Mouse (Mus musculus) olfactory bulb, adult 2 months (tissue): Measurements from ENCODE around the gene Sdf2l1. TPM values are rescaled to one million over a fixed set of nuclear protein-coding genes. Genes with fewer than 3 reads are reported as not detected.

ENCODE experiments used
- H3K27ac ChIP-seq: fragments of 200-500 bp; 2 replicates; pipeline ENCODE4 v1.5.1; 2012; ENCODE audit warnings: low read depth, low read length; ENCODE audit not compliant: insufficient read depth
- H3K4me1 ChIP-seq: fragments of 200-500 bp; 2 replicates; pipeline ENCODE4 v1.6.1; 2012; ENCODE audit warnings: low read length; ENCODE audit not compliant: control insufficient read depth, insufficient read depth
- H3K4me3 ChIP-seq: fragments of 200-500 bp; 2 replicates; pipeline ENCODE4 v1.5.1; 2012; ENCODE audit warnings: mild to moderate bottlenecking, low read depth, low read length, moderate library complexity; ENCODE audit not compliant: insufficient read depth
- CTCF ChIP-seq: fragments of 200-500 bp; IDR thresholded peaks from 2 replicates; pipeline ENCODE4 v1.5.1; 2012; ENCODE audit warnings: low read depth, mild to moderate bottlenecking, low read length, moderate library complexity; ENCODE audit not compliant: insufficient read depth
- POLR2A ChIP-seq: fragments of 200-500 bp; IDR thresholded peaks from 2 replicates; pipeline ENCODE4 v1.6.1; 2012; ENCODE audit warnings: mild to moderate bottlenecking, low read depth, low read length, moderate library complexity; ENCODE audit not compliant: insufficient read depth
- WGBS: fragments of 180-500 bp; shearing (Covaris S2); methylation state at CpG from one replicate; pipeline ENCODE4 v1.1.7; 2018; 5-methylcytosine and 5-hydroxymethylcytosine counted together
- polyA plus RNA-seq: library from polyadenylated mRNA; stranded (reverse); fragments of >200 nt; gene quantifications from 2 replicates; pipeline ENCODE4 v1.2.4, GENCODE M21; 2012; ENCODE audit warnings: low replicate concordance; ENCODE audit not compliant: missing spikeins, insufficient read depth, insufficient read length

Gene Sdf2l1
- polyA plus RNA-seq, 1 experiment: not detected

DNA sequence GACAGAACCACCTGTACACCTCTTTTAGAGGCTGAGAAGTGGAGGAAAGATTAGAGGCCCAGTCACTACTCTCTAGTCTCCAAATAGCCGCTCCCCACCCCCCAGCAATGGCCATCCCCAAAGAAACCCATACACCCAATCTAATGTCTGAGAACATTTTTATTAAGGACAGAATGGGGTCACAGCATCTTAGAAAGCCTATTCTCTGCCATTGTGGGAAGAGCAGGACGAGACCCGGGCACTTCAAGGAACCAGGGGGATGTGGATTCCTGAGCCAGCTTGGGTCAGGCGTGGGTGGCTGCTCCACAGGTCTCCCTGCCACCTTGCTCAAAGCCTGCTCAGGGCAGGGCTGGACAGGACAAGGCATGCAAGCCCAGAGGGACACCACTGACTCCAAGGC, 19.7 kb upstream of the Sdf2l1 start:
- TF ChIP-seq CTCF: no peak
- no peak for TF ChIP-seq POLR2A
- no peak overlapping the region for H3K4me3 ChIP-seq
- H3K4me1 ChIP-seq: peaks cover 20% of the 10 kb centered on the region
- H3K27ac ChIP-seq: no peak overlapping the region
- WGBS: 98% methylated on average over 4 of the region's 4 CpGs

- Histone ChIP-seq H3K27ac (no peak overlapping the region), H3K4me3 (no peak overlapping the region), H3K4me1 (peaks cover 21% of the 10 kb centered on the region)
- TF ChIP-seq POLR2A: no peak
- no peak for TF ChIP-seq CTCF
- 89% methylated on average over 7 of the region's 7 CpGs for WGBS
Measured at GRCm38 (mm10) chr16:17150520-17151258, 18.5 kb upstream of the Sdf2l1 start.

- Histone ChIP-seq H3K27ac (no peak overlapping the region), H3K4me3 (peak overlapping the region; percentile 97), H3K4me1 (peaks cover 18% of the 10 kb centered on the region)
- TF ChIP-seq CTCF (no peak), POLR2A (no peak)
- WGBS: 23% methylated on average over 16 of the region's 16 CpGs
Measured at GRCm38 (mm10) chr16:17148084-17148483, 15.9 kb upstream of the Sdf2l1 start.

DNA sequence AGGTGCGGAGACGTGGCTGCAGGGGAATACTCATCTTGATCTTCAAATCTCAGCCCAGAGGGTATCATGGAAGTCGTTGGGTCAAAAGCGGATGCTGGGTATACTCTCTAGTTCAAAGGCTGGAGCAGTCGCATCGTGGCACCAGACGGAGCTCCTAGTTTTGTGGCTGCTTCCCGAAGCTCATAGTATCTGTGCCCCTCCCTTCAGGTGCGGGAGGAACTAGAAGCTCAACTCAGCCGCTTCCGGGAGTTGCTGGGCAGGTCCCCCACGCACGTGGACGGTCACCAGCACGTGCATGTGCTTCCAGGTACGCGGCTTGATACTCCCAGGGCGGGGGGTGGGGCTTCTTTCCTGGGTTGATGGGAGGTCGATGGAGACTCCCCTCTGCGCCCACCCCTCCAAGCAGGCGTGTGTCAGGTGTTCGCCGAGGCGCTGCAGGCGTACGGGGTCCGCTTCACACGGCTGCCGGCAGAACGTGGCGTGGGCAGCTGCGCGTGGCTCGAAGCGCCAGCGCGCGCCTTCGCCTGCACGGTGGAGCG, 15.3 kb upstream of the Sdf2l1 start:
- WGBS: under 1% methylated on average over 41 of the region's 41 CpGs
- Histone ChIP-seq H3K4me3 (peak overlapping the region; percentile 97), H3K4me1 (peaks cover 18% of the 10 kb centered on the region), H3K27ac (no peak overlapping the region)
- TF ChIP-seq POLR2A (0 out of 2 replicates have a peak, but pooled peaks have one; percentile 4), CTCF (no peak)

DNA sequence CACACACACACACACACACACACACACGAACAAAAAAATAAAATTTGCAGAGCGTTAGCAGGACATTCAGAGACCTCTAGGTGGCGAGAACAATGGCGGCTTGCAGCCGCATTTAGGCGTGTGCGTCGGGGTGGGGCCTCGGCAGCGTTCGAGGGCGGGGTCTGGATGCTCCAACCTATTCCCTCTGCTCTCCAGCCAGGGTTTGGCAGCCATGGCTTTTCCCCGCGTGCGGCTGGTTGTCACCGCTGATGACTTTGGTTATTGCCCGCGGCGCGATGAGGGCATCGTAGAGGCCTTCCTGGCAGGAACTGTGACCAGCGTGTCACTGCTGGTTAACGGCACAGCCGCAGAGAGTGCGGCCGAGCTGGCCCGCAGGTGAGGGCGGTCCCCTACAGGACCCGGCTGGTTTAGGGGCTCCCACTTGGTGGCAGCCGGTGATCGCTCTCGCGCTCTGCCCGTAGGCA, 14.6 kb upstream of the Sdf2l1 start, which contains the start of gene Ccdc116:
Gene Ccdc116, minus strand, starts transcription at position 458 of the 464 bp plus-strand sequence.
- Histone ChIP-seq H3K27ac (peak within 1 kb of the TSS; percentile 61; the same call in 1 of the 2 replicates), H3K4me1 (peaks cover 18% of the 10 kb centered on the region), H3K4me3 (peak within 1 kb of the TSS; percentile 97)
- WGBS: under 1% methylated on average over 34 of the region's 34 CpGs
- TF ChIP-seq CTCF: 0 out of 2 replicates have a peak, but pooled peaks have one; percentile 11
- peak; percentile 31; the same call in 1 of the 2 replicates for TF ChIP-seq POLR2A

DNA sequence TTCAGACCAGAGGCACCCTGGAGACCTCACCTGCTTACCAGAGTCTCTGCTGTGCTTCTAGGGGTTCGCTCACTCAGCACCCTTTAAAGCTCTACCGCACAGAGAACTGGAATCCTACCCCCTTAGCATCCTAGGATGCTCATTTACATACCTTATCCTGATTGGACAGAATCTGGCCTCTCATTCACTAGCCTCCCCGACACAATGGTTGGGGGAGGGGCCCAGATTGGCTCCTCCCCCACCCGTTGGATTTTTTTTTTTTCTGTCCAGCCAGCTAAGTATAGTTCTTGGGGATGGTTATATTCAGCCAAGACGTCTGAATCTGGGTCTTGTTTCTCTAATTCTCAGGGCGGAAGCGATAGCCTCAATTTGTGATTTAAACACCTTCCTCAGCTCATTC, 12.2 kb upstream of the Sdf2l1 start, which contains the start of gene Ydjc:
Gene Ydjc, plus strand, starts transcription at position 283 of the 400 bp plus-strand sequence.
- WGBS: 27% methylated on average over 7 of the region's 7 CpGs
- H3K4me3 ChIP-seq: no peak within 1 kb of the TSS
- peaks cover 18% of the 10 kb centered on the region for H3K4me1 ChIP-seq
- TF ChIP-seq CTCF: no peak
- no peak for TF ChIP-seq POLR2A
- H3K27ac ChIP-seq: no peak within 1 kb of the TSS

- TF ChIP-seq CTCF (no peak), POLR2A (no peak)
- Histone ChIP-seq H3K4me3 (no peak overlapping the region), H3K4me1 (no peaks in the 10 kb centered on the region), H3K27ac (no peak overlapping the region)
- 89% methylated on average over 15 of the region's 15 CpGs for WGBS
Measured at GRCm38 (mm10) chr16:17137355-17137754, 5.2 kb upstream of the Sdf2l1 start.

DNA sequence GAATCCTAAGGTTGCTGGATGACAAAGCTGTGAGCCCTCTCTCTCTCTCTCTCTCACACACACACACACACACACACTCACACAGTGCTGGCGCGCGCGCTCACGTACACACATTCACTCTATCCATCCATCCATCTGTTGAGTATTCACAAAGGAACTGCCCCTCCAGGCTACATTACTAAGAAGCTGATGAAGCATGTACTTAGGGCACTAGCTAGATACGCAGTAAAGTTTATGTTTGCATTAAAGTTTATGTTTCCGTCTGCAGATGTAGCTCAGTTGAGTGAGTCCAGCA, 670 bp upstream of the Sdf2l1 start:
- peaks cover 8% of the 10 kb centered on the region for H3K4me1 ChIP-seq
- 25% methylated on average over 7 of the region's 7 CpGs for WGBS
- TF ChIP-seq POLR2A (no peak), CTCF (no peak)
- H3K27ac ChIP-seq: no peak overlapping the region
- no peak overlapping the region for H3K4me3 ChIP-seq
